Mouse (Mus musculus) cerebellum, adult (tissue): ENCODE data around the gene Mfsd6l.
A peak's percentile ranks its signal among the peaks of the same experiment; 100 is the strongest.

ENCODE experiments used
- ATAC-seq: cut with Nextera tagmentation; 2 replicates; pipeline ENCODE4 v1.9.2; 2017; ENCODE audit warnings: mild to moderate bottlenecking, moderate library complexity, mixed read lengths; ENCODE audit not compliant: insufficient number of reproducible peaks, low FRiP score, low TSS enrichment

The Mfsd6l gene

DNA sequence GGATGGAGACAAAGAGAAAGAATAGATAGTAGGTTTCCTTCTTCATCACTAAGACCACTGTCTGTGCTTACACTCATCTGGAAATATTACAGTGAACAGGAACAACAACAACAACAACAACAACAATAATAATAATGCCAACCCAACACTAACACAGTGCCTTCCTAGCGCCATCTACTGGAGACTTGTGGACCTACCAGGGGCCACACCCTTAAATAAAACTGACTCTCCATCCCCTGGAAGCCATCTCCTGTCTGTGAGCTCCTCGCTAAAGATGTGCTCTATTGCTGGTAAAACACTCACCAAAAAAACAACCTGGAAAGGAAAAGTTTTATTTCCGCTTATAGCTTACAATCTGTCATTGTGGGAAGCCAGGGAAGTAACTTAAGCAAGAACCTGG, 6.4 kb upstream of the Mfsd6l start:
- ATAC-seq = no peak

DNA sequence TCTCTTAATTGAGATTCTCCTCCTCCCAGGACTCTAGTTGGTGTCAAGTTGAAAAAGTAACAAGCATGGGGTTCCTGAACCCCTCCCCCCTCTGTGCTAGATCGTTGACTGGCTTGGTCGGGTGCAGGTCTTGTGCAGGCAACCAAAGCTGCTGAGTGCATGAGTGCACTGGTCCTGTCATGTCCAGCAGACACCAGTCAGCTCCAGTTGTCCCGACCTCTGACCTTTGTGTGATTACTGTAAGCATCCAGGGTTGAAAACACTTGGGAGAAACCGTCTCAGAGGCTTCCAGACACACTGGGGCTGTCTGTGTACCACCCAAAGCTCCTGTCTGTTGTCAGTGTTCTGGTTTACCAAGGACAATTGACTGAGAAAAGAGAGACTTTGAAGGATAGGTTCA, 5.6 kb upstream of the Mfsd6l start:
- no peak for ATAC-seq

DNA sequence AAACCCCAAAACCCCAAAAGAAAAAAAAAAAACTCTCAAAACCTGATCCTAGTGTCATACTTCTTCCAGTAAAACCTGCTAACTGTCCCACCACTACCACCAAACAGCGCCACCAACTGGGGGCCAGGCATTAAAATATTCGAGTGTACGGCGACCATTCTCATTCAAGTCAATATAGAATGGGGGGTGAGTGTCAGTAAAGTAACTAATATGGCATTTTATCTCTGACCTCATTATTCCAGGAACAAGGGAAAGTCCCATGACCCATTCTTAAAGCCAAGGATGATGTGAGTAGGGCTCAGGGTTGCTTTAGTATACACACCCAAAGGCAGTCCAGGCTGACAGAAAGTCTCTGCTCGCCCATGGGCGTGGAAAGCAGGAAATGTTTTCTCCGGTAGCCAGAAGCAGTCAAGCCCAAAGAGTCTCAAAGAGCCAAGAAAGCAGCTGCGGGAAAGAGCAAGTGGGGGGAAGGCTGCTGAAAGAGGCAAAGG, 2.0 kb upstream of the Mfsd6l start:
- ATAC-seq = no peak

DNA sequence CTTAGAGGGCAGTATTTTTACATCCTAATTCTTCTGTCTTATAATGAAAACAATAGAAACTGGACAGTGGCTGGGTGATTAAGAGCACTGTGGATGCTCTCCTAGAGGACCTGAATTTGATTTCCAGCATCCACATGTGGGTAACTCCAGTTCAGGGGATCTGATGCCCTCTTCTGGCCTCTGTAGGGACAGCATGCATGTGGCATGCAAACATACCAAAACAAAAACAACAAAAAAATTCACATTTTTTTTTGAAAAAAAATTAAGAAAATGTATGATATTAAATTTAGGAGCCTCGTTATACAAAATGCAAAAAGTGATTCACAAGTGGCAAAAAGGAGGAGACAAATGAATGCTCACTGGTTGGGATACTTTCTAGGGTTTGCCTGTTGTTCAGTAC, 3.6 kb downstream of the Mfsd6l start:
- no peak for ATAC-seq

DNA sequence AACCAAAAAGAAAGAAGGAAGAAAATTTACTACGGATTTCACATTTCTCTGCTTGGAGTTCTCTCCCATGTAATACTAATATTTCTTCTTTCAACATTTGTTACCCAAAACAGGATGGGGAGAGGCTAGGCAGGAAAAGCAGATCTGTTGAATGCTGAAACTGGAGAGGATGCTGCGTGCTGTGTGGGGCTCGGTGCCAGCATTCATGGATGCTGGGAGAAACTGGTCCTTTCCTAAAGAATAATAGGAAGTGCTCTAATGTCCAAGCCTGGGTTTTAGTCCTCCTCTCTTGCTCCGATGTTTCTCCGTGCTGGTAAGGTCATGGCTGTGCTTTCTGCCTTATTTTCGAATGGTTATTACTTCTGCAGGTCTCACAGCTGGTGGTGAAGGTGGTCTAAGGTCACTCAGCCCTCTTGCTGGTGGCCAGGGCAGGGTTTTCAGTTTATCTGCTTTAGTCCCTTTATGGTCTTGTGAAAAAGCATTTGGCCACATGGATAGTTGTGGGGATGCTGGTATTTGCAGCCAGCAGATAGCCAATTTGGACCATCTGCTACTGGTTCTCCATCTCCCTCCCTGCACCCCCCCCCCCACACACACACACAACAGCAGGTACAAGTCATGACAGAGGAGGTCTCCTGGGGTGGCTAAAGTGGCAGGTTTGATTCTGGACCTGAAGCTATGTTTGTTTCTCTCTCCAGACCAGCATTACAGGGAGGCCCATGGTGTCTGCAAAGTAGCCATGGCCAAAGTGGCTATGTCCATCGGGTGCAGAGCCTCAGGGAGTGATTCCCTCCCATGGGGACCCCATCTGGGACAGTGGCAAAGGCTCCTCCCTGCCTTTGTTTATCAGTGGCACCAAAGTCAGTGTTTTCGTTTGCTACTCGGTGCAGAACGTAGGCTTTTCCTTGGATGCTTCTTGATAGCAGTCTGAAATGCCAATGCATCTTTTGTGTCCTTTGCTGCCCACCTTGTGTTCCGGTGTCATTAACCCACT, 6.3 kb downstream of the Mfsd6l start:
- ATAC-seq = peak; percentile 41; the same call in 1 of the 2 replicates

DNA sequence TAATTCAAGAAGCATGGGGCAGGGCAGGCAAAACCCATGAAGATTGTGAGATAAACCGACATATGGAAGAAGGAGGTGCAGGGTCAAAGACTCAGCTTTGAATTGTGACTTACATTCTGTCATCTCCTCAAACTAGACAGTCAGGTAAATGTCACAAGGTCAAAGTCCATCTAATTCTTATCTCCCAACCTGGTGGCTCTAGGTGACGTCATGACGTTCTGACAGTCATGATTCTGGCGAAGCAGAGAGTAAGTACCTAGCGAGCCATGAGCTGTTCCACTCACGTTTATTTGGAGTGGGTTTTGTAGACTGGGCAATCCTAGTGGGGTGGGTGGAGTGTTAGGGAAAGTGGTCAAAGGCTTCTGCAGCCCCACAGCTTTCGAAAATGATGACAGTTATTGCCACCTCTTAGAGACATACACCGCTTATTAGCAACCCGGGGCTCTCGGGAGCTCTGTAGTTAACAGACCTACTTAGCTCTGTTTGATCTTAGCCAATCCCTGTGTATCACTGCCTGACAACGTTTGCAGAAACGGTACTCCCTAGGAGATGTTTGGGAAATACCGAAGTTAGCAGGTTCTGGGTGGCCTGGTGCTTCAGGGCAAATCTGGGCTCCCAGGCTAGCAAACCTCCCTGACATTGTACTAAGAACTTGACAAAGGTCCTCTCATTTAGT, 8.5 kb downstream of the Mfsd6l start:
- ATAC-seq = no peak

DNA sequence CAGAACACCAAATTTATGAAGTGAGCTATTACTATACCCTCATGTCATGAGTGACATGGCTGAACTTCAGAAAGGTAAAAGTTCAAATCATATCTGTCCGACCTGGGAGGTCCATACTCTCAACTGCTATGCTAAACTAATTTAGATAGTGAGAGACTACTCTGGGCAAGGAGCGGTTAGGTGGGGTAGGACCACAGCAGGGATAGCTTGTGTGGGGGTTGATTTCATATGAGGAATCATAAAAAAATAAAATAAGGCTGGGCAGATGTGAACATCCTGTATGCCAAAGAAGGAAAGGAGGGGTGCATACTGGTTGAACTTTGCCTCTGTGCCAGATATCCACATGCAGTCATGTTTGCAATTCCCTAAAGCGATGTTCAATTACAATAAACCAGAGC, 9.0 kb downstream of the Mfsd6l start:
- no peak for ATAC-seq

DNA sequence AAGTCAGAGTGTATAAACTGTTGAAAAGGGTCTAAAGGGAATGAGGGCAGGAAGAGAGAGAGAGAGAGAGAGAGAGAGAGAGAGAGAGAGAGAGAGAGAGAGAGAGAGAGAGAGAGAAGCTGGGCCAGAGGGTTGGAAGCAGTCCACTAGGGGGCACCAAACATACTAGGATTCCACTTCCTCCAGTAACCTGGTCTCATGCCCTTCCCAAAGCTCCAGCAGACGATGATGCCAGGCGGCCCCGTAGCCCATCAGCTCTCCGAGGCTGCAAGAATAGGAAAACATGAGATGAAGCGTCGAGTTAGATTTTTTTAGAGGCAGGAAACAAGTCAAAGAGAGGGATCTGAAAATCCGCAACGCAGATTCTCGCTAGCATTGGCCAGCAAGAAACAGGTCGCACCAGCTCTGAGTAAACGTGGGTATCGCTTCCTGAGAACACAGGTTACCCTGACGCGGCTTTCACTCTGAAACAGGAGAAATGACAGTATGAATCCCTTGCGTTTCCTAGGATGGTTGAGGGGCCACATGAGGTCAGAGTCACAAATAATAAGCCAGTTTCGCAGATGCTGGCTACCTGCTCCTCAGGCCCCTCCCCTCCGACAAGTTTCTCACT, 10.6 kb downstream of the Mfsd6l start:
- ATAC-seq = peak; percentile 87; the same call in 1 of the 2 replicates

DNA sequence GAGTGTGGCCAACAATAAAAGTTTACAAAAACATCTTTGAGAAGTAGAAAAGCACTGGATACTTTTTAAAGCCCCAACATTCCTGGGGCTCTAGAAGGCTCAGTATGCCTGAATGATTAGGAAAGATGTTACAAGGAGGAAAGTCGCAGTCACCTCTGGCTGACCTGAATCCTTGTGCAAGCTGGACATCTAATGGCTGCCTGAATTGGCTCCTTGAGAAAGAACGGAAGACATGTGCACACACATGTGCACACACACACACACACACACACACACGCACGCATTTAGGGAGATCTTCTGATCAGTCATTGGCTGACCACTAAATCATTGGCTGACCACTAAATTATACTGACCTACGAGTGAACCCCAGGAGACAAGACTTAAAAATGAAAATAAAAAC, 14.9 kb downstream of the Mfsd6l start:
- no peak for ATAC-seq

DNA sequence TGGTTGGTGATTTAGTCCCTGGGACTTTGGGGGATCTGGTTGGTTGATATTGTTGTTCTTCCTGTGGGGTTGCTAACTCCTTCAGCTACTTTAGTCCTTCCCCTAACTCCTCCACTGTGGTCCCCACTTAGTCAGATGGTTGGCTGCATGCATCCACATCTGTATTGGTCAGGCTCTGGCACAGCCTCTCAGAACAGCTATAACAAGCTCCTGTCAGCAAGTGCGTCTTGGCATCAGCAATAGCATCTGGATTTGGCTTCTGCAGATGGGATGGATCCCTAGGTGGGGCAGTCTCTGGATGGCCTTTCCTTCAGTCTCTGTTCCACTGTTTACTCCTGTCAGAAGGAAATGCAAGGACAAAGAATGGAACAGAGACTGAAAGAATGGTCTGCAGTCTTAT, 21.1 kb downstream of the Mfsd6l start:
- no peak for ATAC-seq

DNA sequence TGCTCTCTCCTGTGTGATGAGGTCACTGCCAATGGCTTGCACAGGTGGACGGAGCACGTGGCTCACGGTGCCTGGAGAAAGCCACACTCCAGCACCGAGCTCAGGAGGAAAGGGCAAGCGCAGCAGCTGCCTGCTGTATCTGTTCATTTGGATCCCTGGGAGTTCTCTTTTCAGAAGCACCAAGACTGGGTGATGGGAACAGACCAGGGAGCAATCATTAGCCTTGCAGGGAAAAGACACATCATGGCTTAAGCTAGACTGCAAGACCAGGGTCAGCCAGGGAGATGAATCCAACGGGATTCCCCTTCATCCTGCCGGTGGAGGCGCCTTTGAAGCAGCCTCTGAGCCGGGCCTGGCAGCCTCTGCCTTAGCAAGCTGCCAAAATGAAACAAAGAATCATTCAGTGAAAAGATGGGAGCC, 23.5 kb downstream of the Mfsd6l start:
- ATAC-seq = peak; percentile 88

DNA sequence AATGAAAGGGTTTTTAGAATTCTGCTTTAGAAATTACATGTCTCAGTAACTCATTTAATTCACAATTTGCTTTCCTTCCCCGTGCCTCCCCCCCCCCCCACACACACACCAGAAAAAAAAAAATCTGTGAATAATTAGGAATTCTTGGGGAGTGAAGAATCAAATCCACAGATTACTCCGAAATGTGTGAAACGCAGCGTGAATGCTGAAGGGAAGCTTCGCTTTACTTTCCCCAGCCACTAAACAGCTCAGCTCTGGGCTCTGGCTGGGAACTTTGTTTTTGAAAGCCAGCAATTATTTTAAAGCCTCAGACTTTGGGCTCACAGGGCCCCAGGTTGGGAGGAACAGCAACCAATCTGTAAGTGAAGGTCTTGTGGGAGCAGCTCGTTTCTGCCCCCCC, 24.6 kb downstream of the Mfsd6l start:
- ATAC-seq = no peak

DNA sequence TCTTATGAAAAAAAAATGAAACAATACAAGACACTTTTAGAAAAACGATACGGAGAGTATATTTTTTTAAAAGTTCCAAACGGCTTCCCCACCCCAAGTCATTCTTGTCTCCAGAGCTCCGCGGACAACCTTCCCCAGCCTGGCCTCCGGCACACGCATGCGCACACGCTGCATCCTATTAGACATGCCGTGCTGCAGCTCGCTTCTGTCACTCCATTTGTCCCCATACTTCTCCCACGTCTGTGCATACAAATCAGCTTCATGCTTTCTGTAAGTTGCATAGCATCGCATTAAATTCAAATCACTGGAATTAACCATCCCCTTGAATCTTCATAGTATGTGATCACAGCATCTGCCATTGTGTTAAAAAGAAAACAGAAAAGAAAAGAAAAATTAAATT, 27.2 kb downstream of the Mfsd6l start:
- no peak for ATAC-seq

DNA sequence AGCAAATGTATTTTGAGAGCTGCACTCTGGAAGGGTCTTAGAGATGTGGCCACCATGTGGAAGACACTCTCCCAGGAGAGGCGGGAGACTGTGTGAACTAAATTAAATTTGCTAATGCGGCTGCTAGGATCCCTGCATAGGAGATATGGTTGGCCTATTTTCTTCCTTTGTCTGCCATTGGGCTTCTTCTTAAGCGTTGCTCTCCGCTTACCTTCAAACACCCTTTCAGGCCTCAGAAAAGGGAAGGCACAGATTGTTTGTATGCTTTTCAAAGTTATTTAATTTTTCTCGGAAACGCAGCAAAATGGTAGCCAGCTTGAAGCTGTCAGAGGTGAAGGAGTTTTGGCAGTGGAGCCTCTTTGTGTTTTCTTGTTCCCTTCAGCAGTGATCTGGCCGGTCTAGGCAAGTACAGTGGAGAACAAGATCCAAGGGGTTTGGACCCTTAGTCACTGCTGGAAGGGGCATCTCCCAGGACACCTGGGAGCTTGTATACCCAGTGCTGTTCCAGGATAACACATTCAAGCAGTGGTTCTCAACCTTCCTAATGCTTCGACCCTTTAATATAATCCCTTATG, 28.0 kb downstream of the Mfsd6l start:
- no peak for ATAC-seq

DNA sequence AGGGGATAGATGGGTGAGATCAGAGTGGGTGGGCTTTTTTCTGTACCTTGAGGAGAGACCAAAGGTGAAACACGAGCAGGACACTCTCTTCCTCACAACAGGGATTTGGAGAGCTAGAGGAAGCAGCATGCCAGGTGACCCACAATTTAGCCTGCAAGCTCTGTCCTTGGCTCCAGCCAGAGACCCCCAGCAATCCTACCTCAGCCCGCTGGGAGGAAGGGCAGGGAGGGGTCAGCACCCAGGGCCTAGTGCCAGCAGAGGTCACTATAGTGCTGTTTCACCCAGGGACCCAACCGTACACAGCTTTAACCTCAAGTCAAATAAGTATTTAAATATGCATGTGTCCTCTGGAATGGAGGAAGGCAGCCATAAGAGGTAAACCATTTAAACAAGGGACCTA, 29.9 kb downstream of the Mfsd6l start:
- ATAC-seq = no peak

DNA sequence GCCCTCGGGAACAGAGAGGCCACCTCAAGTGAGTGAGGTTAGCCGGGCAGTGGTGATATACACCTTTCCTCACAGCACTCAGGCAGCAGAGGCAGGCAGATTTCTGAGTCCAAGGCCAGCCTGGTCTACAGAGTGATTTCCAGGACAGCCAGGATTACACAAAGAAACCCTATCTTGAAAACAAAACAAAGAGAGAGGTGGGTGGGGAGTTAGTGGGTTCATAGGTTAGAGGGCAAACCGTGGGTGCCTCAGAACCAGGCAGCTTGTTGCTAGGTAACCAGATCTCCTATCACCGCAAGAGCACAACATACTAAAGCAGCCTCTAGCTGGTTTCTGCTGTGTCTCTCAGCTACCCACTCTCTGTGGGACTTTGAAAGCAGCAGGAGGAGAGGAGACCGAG, 30.7 kb downstream of the Mfsd6l start, which contains the start of gene Ccdc42:
TSS of gene Ccdc42 (plus strand) at position 301 of the 400 bp plus-strand sequence.
- ATAC-seq = no peak

DNA sequence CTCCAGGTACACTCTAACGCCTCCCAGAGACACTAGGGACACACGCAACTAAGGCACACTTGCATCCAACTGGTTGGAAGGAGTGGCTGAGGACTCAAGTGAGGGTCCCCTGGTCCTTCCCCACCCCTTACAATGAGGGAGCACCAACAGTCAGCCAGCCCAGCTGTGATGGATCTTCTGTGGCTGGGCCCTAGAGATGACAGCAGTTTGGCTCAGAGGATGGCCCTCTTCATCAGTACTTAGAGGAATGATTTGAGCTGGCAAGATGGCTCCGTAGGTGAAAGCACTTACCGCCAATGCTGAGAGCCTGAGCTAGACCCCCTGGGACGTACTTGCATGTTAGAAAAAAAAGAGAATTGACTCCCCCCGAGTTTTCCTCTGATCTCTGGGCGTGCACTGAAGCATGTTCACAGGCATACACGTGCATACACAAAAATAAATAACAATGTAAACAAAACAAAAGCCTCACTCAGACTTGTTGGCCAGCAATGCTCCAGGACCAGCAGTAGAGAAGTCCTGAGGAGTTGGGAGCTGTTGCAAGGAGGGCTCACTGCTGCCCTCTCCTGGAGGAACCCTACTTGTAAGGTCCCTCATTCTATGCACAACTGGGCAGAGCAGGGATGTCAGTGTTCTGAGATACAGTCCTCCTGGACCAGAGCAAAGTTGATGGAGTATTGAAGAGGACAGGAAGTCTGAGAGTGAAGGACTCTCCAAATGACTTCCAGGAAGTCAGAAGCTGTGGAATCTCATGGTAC, 33.2 kb downstream of the Mfsd6l start:
- peak; percentile 58; the same call in 1 of the 2 replicates for ATAC-seq

DNA sequence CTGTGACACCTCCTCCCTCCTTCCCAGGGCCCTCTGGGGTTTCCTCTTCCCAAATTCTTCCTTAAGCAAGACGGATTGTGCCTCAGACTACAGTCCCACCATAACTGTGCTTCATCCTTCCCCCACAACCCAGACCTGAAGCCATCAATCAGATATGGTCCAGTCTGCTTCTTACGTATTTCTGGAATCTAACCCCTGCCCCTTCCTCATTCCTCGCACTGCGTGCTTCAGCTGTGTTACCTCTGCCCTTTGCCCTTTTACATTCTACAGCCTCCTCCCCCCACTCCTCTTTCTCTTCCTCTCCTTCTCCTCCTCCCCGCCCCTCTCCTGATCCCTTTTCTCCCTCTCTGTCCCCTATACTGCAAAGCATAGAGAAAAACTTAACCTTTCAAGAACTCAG, 35.7 kb downstream of the Mfsd6l start:
- ATAC-seq = no peak

DNA sequence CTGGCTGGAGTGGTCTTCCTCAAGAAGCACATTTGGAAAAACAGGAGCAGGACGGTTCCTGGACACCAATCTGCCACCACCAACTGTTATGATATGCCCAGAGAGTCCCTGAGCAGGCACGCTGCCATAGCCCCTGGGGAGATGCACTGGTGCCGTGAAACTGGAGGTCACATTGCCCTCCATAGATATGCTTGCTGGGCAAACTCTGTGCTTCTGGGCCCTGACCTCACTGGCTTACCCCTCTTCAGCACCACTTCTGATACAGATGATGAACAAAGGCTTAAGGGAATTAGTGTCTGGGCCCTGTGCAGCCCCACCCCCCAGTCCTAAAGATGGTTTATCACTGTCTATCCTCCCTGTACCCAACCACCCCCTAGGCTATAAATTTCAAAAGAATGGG, 37.3 kb downstream of the Mfsd6l start:
- no peak for ATAC-seq

DNA sequence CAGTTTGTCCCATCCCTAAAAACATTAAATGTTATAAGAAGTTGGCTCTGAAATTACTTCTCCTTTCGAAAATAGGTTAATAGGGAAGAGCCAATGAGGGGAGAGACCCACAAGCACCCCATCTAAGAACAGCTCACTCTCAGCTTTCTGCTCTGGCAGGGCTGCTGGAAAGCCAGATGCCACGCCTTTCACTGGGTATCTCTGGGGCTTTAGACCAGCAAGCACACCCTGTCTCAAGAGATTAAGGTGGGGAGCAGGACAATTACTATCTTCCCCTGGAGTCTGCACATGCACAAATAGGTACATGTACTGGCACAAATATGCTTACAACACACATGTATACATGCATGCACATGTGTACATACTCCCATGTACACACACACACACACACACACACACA, 41.9 kb downstream of the Mfsd6l start:
- ATAC-seq = no peak
